In genomic region chr1:183553219-183553618, GRCm38 (mm10) we compare ENCODE assay signal across 25 mouse cellular contexts.
DNase-seq lines count a peak whose midpoint lies in the region; ATAC-seq and TF ChIP-seq lines count a peak whose summit lies in the region.
"Had no signal": no experiment of that assay in that cellular context is flagged by ENCODE, and none has a peak within 500 bp of the region (broad histone marks: within the 10 kb centered on the region; RNA-seq: fewer than 3 reads in every experiment).

No protein-coding gene starts in this region.

- ATAC-seq in liver, embryonic 11.5 days (replicated peaks; ENCODE audit: low FRiP score), result no peak
- ATAC-seq in granulocyte monocyte progenitor cell, adult 5-6 weeks (replicated peaks; ENCODE audit: poor library complexity, severe bottlenecking), result peak; percentile 25
- peak; percentile 68 for ATAC-seq in monocyte, adult 5-6 weeks (replicated peaks; ENCODE audit: insufficient number of reproducible peaks, low FRiP score, low TSS enrichment, poor library complexity, severe bottlenecking)
- ATAC-seq: forebrain, embryonic 13.5 days; forebrain, embryonic 16.5 days; Patski had no signal

- DNase-seq in liver, adult 2 months (ENCODE audit: extremely low read depth, low read depth, low spot score), result peak; percentile 19
- DNase-seq in liver, embryonic 11.5 days (ENCODE audit: low spot score), result no peak
- DNase-seq in 416B (ENCODE audit: low read depth), result peak; percentile 6
- DNase-seq in thymus, adult 2 months, result no peak
- DNase-seq in adrenal gland, adult 2 months, result no peak
- DNase-seq in natural killer cell, adult 2 months (ENCODE audit: low spot score in 2 of 2), result no peak
- DNase-seq: adrenal gland, adult 8-10 months; adrenal gland, postnatal 25 days; cerebellum, adult 11-12 months; cerebellum, adult 8-10 months; cerebellum, postnatal 36 days; gastrocnemius, postnatal 10 days; gastrocnemius, postnatal 36 days; heart, postnatal 14 days; heart, postnatal 4 days had no signal

- no peak overlapping the region for H3K9ac ChIP-seq in liver, adult 2 months (ENCODE audit: low read depth, low read length)
- no peak overlapping the region for H3K9ac ChIP-seq in liver, embryonic 11.5 days (ENCODE audit: low read depth, low read length)
- H3K9ac ChIP-seq: forebrain, embryonic 13.5 days; heart, embryonic 13.5 days; hindbrain, embryonic 15.5 days had no signal

- no peak for TF ChIP-seq POLR2A in liver, adult 2 months (IDR thresholded peaks at IDR 0.05; ENCODE audit: extremely low read depth, insufficient read depth, low read length)
- TF ChIP-seq POLR2A in thymus, adult 2 months (IDR thresholded peaks at IDR 0.05; ENCODE audit: control insufficient read depth, extremely low read depth, insufficient read depth, low read length, poor library complexity), result no peak

- WGBS in liver, adult 2 months, result 73% methylated on average over 8 of the region's 8 CpGs
- WGBS in liver, embryonic 11.5 days, result 76% methylated on average over 8 of the region's 8 CpGs
- 80% methylated on average over 8 of the region's 8 CpGs for WGBS in thymus, adult 2 months

- no peaks in the 10 kb centered on the region for H3K27me3 ChIP-seq in liver, adult 2 months (ENCODE audit: control insufficient read depth, insufficient read depth, low read length)
- H3K27me3 ChIP-seq in liver, embryonic 11.5 days (replicated peaks; ENCODE audit: control insufficient read depth, insufficient read depth, low read length), result no peaks in the 10 kb centered on the region
- no peaks in the 10 kb centered on the region for H3K27me3 ChIP-seq in thymus, adult 2 months (ENCODE audit: control insufficient read depth, insufficient read depth, low read length)
- H3K27me3 ChIP-seq: forebrain, embryonic 13.5 days; heart, embryonic 13.5 days; hindbrain, embryonic 15.5 days; Patski had no signal

- H3K4me1 ChIP-seq in liver, adult 2 months (ENCODE audit: control insufficient read depth, insufficient read depth, low read length), result no peaks in the 10 kb centered on the region
- no peaks in the 10 kb centered on the region for H3K4me1 ChIP-seq in liver, embryonic 11.5 days (replicated peaks; ENCODE audit: control insufficient read depth, insufficient read depth, low read length)
- no peaks in the 10 kb centered on the region for H3K4me1 ChIP-seq in thymus, adult 2 months (replicated peaks; ENCODE audit: control insufficient read depth, insufficient read depth, low read length)
- H3K4me1 ChIP-seq: forebrain, embryonic 13.5 days; heart, embryonic 10.5 days; heart, embryonic 13.5 days; hindbrain, embryonic 15.5 days had no signal

- H3K27ac ChIP-seq in liver, adult 2 months (replicated peaks; ENCODE audit: insufficient read depth, low read depth, low read length), result no peak overlapping the region
- H3K27ac ChIP-seq in liver, embryonic 11.5 days (ENCODE audit: low read depth, low read length), result no peak overlapping the region
- H3K27ac ChIP-seq in thymus, adult 2 months (ENCODE audit: control insufficient read depth, insufficient read depth, low read length), result no peak overlapping the region
- H3K27ac ChIP-seq: forebrain, embryonic 10.5 days; forebrain, embryonic 13.5 days; heart, embryonic 10.5 days; heart, embryonic 13.5 days; hindbrain, embryonic 15.5 days had no signal

- H3K36me3 ChIP-seq in liver, adult 2 months (ENCODE audit: control insufficient read depth, insufficient read depth, low read length), result no peaks in the 10 kb centered on the region
- H3K36me3 ChIP-seq in liver, embryonic 11.5 days (ENCODE audit: control insufficient read depth, insufficient read depth, low read length), result no peaks in the 10 kb centered on the region
- H3K36me3 ChIP-seq in thymus, adult 2 months (ENCODE audit: control insufficient read depth, insufficient read depth, low read length), result no peaks in the 10 kb centered on the region
- H3K36me3 ChIP-seq: forebrain, embryonic 10.5 days; G1E; heart, embryonic 10.5 days; heart, embryonic 13.5 days; hindbrain, embryonic 15.5 days had no signal

- no peak for TF ChIP-seq CTCF in liver, adult 2 months (IDR thresholded peaks at IDR 0.05; ENCODE audit: low read depth, low read length)
- no peak for TF ChIP-seq CTCF in thymus, adult 2 months (IDR thresholded peaks at IDR 0.05; ENCODE audit: borderline replicate concordance, control insufficient read depth, extremely low read depth, insufficient read depth, low read length, poor library complexity)

- H3K4me2 ChIP-seq in liver, embryonic 11.5 days, result no peak overlapping the region
- H3K4me2 ChIP-seq: forebrain, embryonic 13.5 days; heart, embryonic 13.5 days; hindbrain, embryonic 15.5 days had no signal

- no peak overlapping the region for H3K4me3 ChIP-seq in liver, adult 2 months (ENCODE audit: insufficient read depth, low read depth, low read length)
- no peak overlapping the region for H3K4me3 ChIP-seq in liver, embryonic 11.5 days (ENCODE audit: low read depth, low read length)
- H3K4me3 ChIP-seq in thymus, adult 2 months (ENCODE audit: control insufficient read depth, insufficient read depth, low read length), result no peak overlapping the region
- H3K4me3 ChIP-seq: forebrain, embryonic 10.5 days; forebrain, embryonic 13.5 days; heart, embryonic 10.5 days; heart, embryonic 13.5 days; hindbrain, embryonic 15.5 days had no signal

- H3K79me2 ChIP-seq in liver, adult 2 months (ENCODE audit: control insufficient read depth, insufficient read depth, low read length), result no peaks in the 10 kb centered on the region

- no peaks in the 10 kb centered on the region for H3K9me3 ChIP-seq in liver, embryonic 11.5 days (ENCODE audit: control insufficient read depth, low read length)
- H3K9me3 ChIP-seq: forebrain, embryonic 10.5 days; forebrain, embryonic 13.5 days; heart, embryonic 10.5 days; heart, embryonic 13.5 days; hindbrain, embryonic 15.5 days had no signal

Comparison
In these comparisons a context has a peak if more than half of its experiments do, and no peak if none do; other contexts are left out.
1. DNase-seq: peak in liver, adult 2 months (single experiment) and 416B (single experiment); none in liver, embryonic 11.5 days (single experiment), thymus, adult 2 months (single experiment), adrenal gland, adult 2 months (single experiment) and natural killer cell, adult 2 months (0 of 2).